Mouse (Mus musculus): ENCODE data around the gene Pde3b. TPM values are rescaled to one million over a fixed set of nuclear protein-coding genes. Genes with fewer than 3 reads are reported as not detected.

The Pde3b gene
- polyA plus RNA-seq, 1 experiment from 2014 or later: 9.0 TPM

DNA sequence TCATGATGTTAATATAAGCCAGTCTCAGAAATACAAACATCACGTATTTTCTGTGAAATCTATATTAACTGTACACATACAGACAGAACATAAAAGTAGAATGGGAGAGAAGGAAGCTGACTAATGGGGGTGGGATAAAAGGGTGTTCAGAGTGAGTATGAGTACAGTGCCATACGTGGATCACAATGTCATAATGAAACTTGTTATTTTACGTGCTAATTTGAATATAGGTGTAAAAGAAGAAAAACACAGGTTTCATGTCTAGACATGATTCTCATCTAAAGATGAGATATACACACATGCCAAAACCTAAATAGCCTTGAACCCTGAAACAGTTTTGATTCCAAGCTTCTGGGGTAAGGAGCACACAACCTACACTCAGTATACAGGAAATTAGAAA, 51.3 kb downstream of the Pde3b start:
- Histone ChIP-seq H3K9ac (replicated peaks; ENCODE audit: low read depth, low read length) (no peak overlapping the region), H3K4me1 (ENCODE audit: control insufficient read depth, insufficient read depth, low read length) (no peaks in the 10 kb centered on the region), H3K4me2 (ENCODE audit: low read depth, low read length) (no peak overlapping the region), H3K27ac (ENCODE audit: low read depth, low read length) (no peak overlapping the region), H3K4me3 (ENCODE audit: low read depth, low read length) (no peak overlapping the region), H3K9me3 (ENCODE audit: control insufficient read depth, low read length) (no peaks in the 10 kb centered on the region), H3K27me3 (ENCODE audit: control insufficient read depth, insufficient read depth, low read length) (no peaks in the 10 kb centered on the region), H3K36me3 (ENCODE audit: control insufficient read depth, insufficient read depth, low read length) (no peaks in the 10 kb centered on the region)
- ATAC-seq (ENCODE audit: low read depth): no peak
- WGBS: 93% methylated on average over 3 of the region's 3 CpGs

DNA sequence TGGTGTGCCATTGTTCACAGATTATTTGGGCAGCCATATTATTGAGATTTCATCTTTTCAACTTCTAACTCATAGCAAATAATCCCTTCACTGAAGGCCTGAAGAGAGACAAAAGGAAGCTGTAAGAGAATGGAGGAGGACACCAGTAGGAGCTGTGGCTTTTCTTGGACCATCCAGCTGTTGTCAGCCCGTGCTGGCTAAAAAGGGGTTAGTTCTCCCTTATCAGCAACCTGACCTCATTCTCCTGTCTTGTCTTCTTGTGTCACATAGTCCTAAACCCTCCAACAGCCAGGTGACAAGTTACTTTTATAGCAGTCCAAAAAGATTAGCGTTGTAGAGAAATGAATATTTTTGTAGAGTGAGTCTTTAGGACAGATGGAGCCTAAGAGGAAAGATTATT, 57.4 kb downstream of the Pde3b start:
- ATAC-seq (ENCODE audit: low read depth): no peak
- WGBS: 76% methylated on average over 2 of the region's 2 CpGs
- Histone ChIP-seq H3K9me3 (ENCODE audit: control insufficient read depth, low read length) (no peaks in the 10 kb centered on the region), H3K36me3 (ENCODE audit: control insufficient read depth, insufficient read depth, low read length) (no peaks in the 10 kb centered on the region), H3K4me3 (ENCODE audit: low read depth, low read length) (no peak overlapping the region), H3K4me2 (ENCODE audit: low read depth, low read length) (no peak overlapping the region), H3K4me1 (ENCODE audit: control insufficient read depth, insufficient read depth, low read length) (no peaks in the 10 kb centered on the region), H3K27ac (ENCODE audit: low read depth, low read length) (no peak overlapping the region), H3K27me3 (ENCODE audit: control insufficient read depth, insufficient read depth, low read length) (no peaks in the 10 kb centered on the region), H3K9ac (replicated peaks; ENCODE audit: low read depth, low read length) (no peak overlapping the region)

DNA sequence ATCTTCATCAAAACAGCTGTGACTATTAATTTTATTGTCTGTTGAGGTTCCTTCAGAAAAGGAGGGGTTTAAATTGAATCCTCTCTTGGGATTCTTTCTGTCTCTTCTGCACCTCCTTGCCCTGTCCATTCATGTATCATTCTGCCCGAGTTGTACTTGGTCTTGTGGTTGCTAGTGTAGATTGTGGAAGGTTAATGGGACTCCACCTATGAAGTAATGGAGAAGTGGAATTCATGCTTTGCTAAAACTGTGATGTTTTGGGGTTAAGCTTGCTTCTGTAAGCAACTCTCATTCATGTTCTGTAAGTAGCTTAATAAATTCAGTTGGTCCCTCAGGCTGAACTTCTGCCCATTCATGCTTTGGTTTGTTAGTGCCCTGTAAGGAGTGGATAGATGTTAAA, 59.8 kb downstream of the Pde3b start:
- no peak for ATAC-seq (ENCODE audit: low read depth)
- H3K9ac ChIP-seq (replicated peaks; ENCODE audit: low read depth, low read length): no peak overlapping the region
- H3K4me2 ChIP-seq (ENCODE audit: low read depth, low read length): no peak overlapping the region
- no peak overlapping the region for H3K4me3 ChIP-seq (ENCODE audit: low read depth, low read length)
- H3K4me1 ChIP-seq (ENCODE audit: control insufficient read depth, insufficient read depth, low read length): no peaks in the 10 kb centered on the region
- H3K36me3 ChIP-seq (ENCODE audit: control insufficient read depth, insufficient read depth, low read length): no peaks in the 10 kb centered on the region
- H3K27ac ChIP-seq (ENCODE audit: low read depth, low read length): no peak overlapping the region
- no peaks in the 10 kb centered on the region for H3K27me3 ChIP-seq (ENCODE audit: control insufficient read depth, insufficient read depth, low read length)
- WGBS: 80% methylated on average over 1 of the region's 1 CpGs
- no peaks in the 10 kb centered on the region for H3K9me3 ChIP-seq (ENCODE audit: control insufficient read depth, low read length)

DNA sequence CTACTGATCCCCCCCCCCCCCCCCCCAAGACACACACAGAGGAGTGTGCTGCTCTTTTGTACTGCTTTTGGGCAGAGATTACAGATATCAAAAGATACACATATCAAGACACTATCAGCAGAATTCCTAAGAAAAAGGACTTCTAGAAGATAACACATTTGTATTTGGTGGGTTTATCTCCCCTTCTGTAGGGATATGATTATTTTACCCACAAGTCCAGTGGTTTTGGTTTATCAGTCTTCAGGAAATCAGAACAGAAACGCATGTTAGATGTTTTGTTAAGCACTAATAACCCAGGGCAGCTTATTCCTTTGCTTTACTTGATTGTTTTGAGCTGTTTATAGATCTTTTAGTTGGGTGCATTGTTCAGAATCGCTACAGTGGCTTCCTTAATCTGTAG, 62.8 kb downstream of the Pde3b start:
- Histone ChIP-seq H3K4me3 (ENCODE audit: low read depth, low read length) (no peak overlapping the region), H3K4me1 (ENCODE audit: control insufficient read depth, insufficient read depth, low read length) (no peaks in the 10 kb centered on the region)
- WGBS: 96% methylated on average over 2 of the region's 2 CpGs

DNA sequence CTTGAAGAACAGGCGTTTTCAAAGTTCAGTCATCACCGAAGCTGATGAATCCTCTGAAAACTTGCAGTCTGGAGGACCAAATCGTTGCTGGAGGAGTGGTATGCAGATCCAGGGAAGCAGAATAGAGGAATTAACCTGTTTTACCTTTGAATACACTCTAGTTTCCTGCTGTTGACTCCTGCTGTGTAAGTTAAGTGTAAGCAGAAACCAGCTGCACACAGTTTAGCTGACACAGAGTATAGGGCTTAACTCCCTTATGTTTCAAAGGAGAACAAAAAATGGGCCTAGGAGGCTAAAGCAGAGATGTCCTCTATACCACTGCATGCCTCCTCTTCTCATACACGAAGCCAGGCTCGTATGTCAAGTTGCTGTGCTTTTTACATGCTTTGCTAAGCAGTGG, 63.8 kb downstream of the Pde3b start:
- H3K36me3 ChIP-seq (ENCODE audit: control insufficient read depth, insufficient read depth, low read length): no peaks in the 10 kb centered on the region
- 31% methylated on average over 5 of the region's 5 CpGs for WGBS
- H3K4me3 ChIP-seq (ENCODE audit: low read depth, low read length): no peak overlapping the region
- no peak overlapping the region for H3K9ac ChIP-seq (replicated peaks; ENCODE audit: low read depth, low read length)
- no peak overlapping the region for H3K4me2 ChIP-seq (ENCODE audit: low read depth, low read length)
- no peaks in the 10 kb centered on the region for H3K4me1 ChIP-seq (ENCODE audit: control insufficient read depth, insufficient read depth, low read length)
- no peak for ATAC-seq (ENCODE audit: low read depth)
- no peak overlapping the region for H3K27ac ChIP-seq (ENCODE audit: low read depth, low read length)
- H3K27me3 ChIP-seq (ENCODE audit: control insufficient read depth, insufficient read depth, low read length): no peaks in the 10 kb centered on the region
- no peaks in the 10 kb centered on the region for H3K9me3 ChIP-seq (ENCODE audit: control insufficient read depth, low read length)

More for the DNA sequence above, 62.8 kb downstream of the Pde3b start:
- Histone ChIP-seq H3K36me3 (ENCODE audit: control insufficient read depth, insufficient read depth, low read length) (no peaks in the 10 kb centered on the region), H3K9ac (replicated peaks; ENCODE audit: low read depth, low read length) (no peak overlapping the region), H3K27me3 (ENCODE audit: control insufficient read depth, insufficient read depth, low read length) (no peaks in the 10 kb centered on the region), H3K9me3 (ENCODE audit: control insufficient read depth, low read length) (no peaks in the 10 kb centered on the region), H3K4me2 (ENCODE audit: low read depth, low read length) (no peak overlapping the region), H3K27ac (ENCODE audit: low read depth, low read length) (no peak overlapping the region)
- ATAC-seq (ENCODE audit: low read depth): no peak

DNA sequence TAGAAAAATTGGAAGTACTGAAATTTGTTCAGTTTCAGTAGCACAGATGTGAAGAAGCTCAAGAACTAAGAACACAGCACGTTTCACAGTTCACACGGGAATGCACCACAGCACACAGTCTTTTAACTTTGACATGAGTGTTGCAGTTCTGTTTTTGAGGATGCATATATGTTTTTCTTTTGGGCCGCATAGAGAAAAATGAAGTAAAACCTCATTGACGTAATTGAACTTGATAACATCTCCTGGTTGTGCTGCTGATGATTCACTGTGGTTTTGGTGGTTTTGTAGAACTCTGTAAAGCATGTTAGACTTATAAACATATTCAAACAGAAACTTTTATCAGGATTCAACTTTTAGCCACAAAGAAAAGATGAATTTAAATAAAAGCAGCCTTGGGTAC, 64.7 kb downstream of the Pde3b start:
- H3K27me3 ChIP-seq (ENCODE audit: control insufficient read depth, insufficient read depth, low read length): no peaks in the 10 kb centered on the region
- 86% methylated on average over 4 of the region's 4 CpGs for WGBS
- H3K4me1 ChIP-seq (ENCODE audit: control insufficient read depth, insufficient read depth, low read length): no peaks in the 10 kb centered on the region
- no peak overlapping the region for H3K4me3 ChIP-seq (ENCODE audit: low read depth, low read length)
- no peak overlapping the region for H3K27ac ChIP-seq (ENCODE audit: low read depth, low read length)
- no peaks in the 10 kb centered on the region for H3K9me3 ChIP-seq (ENCODE audit: control insufficient read depth, low read length)
- no peak for ATAC-seq (ENCODE audit: low read depth)
- no peak overlapping the region for H3K9ac ChIP-seq (replicated peaks; ENCODE audit: low read depth, low read length)
- H3K36me3 ChIP-seq (ENCODE audit: control insufficient read depth, insufficient read depth, low read length): no peaks in the 10 kb centered on the region
- no peak overlapping the region for H3K4me2 ChIP-seq (ENCODE audit: low read depth, low read length)

DNA sequence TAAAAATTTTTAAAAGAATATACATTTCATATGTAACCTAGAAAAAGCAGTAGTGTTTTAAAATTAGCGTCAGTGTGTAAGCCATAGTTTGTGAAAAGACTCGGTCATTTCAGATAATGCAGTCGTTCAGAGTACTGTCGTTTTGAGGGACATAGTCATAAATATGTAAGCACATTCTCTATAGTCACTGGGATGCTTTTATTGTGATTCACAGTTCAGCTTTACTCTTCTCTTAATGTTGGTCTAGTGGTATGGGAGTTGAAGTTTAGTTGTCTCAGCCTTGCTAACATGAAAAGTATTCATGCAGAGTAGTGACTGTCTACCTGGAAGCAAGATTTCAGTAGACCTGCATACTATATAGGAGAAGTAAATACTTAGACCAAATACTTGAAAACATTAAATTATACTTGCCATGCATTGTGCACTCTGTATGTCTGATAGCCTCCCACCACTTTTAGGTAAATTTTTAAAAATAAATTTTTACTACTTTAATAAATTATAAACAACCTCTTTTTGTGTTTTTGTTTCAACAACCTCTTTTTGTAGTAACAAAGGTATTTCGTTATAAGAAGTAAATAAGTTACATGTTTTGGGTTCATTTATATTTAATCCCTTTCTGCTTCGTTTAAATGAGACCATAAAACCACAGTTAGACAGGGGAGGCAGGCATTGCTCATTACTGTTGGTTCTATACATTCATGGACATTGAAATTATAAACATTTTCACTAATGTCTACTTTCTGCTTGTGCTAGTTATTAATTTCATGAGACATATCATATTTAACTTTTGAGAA, 65.3 kb downstream of the Pde3b start:
- H3K27me3 ChIP-seq (ENCODE audit: control insufficient read depth, insufficient read depth, low read length): no peaks in the 10 kb centered on the region
- ATAC-seq (ENCODE audit: low read depth): no peak
- no peak overlapping the region for H3K27ac ChIP-seq (ENCODE audit: low read depth, low read length)
- H3K9ac ChIP-seq (replicated peaks; ENCODE audit: low read depth, low read length): no peak overlapping the region
- WGBS: 75% methylated on average over 6 of the region's 6 CpGs
- no peaks in the 10 kb centered on the region for H3K36me3 ChIP-seq (ENCODE audit: control insufficient read depth, insufficient read depth, low read length)
- no peaks in the 10 kb centered on the region for H3K4me1 ChIP-seq (ENCODE audit: control insufficient read depth, insufficient read depth, low read length)
- H3K4me3 ChIP-seq (ENCODE audit: low read depth, low read length): no peak overlapping the region
- no peaks in the 10 kb centered on the region for H3K9me3 ChIP-seq (ENCODE audit: control insufficient read depth, low read length)
- no peak overlapping the region for H3K4me2 ChIP-seq (ENCODE audit: low read depth, low read length)

DNA sequence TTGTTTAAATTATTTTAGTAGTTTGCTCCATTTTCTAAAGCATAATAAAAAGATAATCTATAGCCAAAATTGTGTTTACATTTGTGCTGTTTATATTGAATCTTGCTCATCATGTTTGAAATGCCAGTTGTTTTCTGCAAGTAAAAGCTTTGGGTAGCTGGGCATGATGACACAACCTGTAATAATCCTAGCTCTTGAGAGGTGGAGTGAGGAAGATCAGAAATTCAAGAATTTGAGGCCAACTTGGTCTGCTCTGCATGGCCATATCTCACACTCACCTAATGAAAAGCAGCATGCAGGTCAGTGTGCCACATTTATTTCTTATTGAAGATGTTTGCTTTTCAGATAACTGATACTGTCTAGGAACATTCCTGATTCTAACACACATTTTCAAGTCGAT, 65.9 kb downstream of the Pde3b start:
- no peak overlapping the region for H3K9ac ChIP-seq (replicated peaks; ENCODE audit: low read depth, low read length)
- no peaks in the 10 kb centered on the region for H3K36me3 ChIP-seq (ENCODE audit: control insufficient read depth, insufficient read depth, low read length)
- no peaks in the 10 kb centered on the region for H3K9me3 ChIP-seq (ENCODE audit: control insufficient read depth, low read length)
- H3K27me3 ChIP-seq (ENCODE audit: control insufficient read depth, insufficient read depth, low read length): no peaks in the 10 kb centered on the region
- 78% methylated on average over 1 of the region's 1 CpGs for WGBS
- no peaks in the 10 kb centered on the region for H3K4me1 ChIP-seq (ENCODE audit: control insufficient read depth, insufficient read depth, low read length)
- H3K4me3 ChIP-seq (ENCODE audit: low read depth, low read length): no peak overlapping the region
- no peak overlapping the region for H3K27ac ChIP-seq (ENCODE audit: low read depth, low read length)
- H3K4me2 ChIP-seq (ENCODE audit: low read depth, low read length): no peak overlapping the region
- no peak for ATAC-seq (ENCODE audit: low read depth)

DNA sequence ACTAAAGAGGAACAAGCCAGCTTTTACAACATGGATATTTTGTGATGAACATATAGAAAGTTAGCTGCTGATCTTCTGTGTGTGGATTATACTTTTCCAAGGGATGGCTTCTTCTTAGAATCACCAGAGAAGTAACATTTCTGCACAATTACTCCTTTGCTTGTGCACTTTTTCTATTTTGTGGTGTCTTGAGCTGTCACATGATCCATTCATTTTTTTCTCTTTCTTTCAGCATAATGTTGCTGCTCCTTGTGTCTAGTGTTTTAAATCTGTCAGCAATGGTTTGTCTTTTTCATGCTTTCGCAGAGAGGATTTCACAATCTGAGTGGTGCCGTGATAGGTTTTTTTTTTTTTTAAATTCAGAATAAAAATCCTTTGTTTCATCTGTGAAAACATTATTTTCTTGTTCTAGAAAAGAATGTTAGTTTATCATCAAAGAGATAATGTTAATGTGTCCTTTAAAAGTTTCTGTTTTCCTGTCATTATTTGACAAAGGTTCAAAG, 66.4 kb downstream of the Pde3b start:
- Histone ChIP-seq H3K9me3 (ENCODE audit: control insufficient read depth, low read length) (no peaks in the 10 kb centered on the region), H3K4me1 (ENCODE audit: control insufficient read depth, insufficient read depth, low read length) (no peaks in the 10 kb centered on the region), H3K9ac (replicated peaks; ENCODE audit: low read depth, low read length) (no peak overlapping the region), H3K27me3 (ENCODE audit: control insufficient read depth, insufficient read depth, low read length) (no peaks in the 10 kb centered on the region), H3K36me3 (ENCODE audit: control insufficient read depth, insufficient read depth, low read length) (no peaks in the 10 kb centered on the region), H3K4me2 (ENCODE audit: low read depth, low read length) (no peak overlapping the region), H3K4me3 (ENCODE audit: low read depth, low read length) (no peak overlapping the region), H3K27ac (ENCODE audit: low read depth, low read length) (no peak overlapping the region)
- ATAC-seq (ENCODE audit: low read depth): no peak
- WGBS: 65% methylated on average over 2 of the region's 2 CpGs
